Mouse (Mus musculus) naive thymus-derived CD4-positive, alpha-beta T cell, adult 2 months (primary cell): ENCODE data around the gene C1qtnf1.
A peak's percentile ranks its signal among the peaks of the same experiment; 100 is the strongest.

Experiments used
- DNase-seq: peaks from one replicate; pipeline ENCODE4 v3.0.0-alpha.2; 2011; ENCODE audit warnings: low read depth

The C1qtnf1 gene

GRCm38 (mm10) chr11:118410479-118410878 is 17.5 kb upstream of the C1qtnf1 start:
- DNase-seq, result no peak

GRCm38 (mm10) chr11:118411271-118411670 is 16.7 kb upstream of the C1qtnf1 start:
- no peak for DNase-seq

- no peak for DNase-seq
Observed at GRCm38 (mm10) chr11:118412601-118413000, 15.4 kb upstream of the C1qtnf1 start.

- DNase-seq, result no peak
Observed at GRCm38 (mm10) chr11:118413055-118413454, 14.9 kb upstream of the C1qtnf1 start.

GRCm38 (mm10) chr11:118414270-118414669 is 13.7 kb upstream of the C1qtnf1 start:
- no peak for DNase-seq

GRCm38 (mm10) chr11:118415630-118416029 is 12.4 kb upstream of the C1qtnf1 start:
- DNase-seq, result no peak

GRCm38 (mm10) chr11:118416046-118416445 is 12.0 kb upstream of the C1qtnf1 start:
- DNase-seq, result no peak

GRCm38 (mm10) chr11:118417496-118417895 is 10.5 kb upstream of the C1qtnf1 start:
- DNase-seq, result no peak

GRCm38 (mm10) chr11:118418442-118418833 is 9.6 kb upstream of the C1qtnf1 start:
- DNase-seq, result no peak

- DNase-seq, result peak; percentile 98
Observed at GRCm38 (mm10) chr11:118418834-118419504, 9.0 kb upstream of the C1qtnf1 start, which contains the start of gene Cant1. Cant1 (minus strand) TSS chr11:118419086.

- DNase-seq, result no peak
Observed at GRCm38 (mm10) chr11:118420261-118420660, 7.7 kb upstream of the C1qtnf1 start.

- peak; percentile 89 for DNase-seq
Observed at GRCm38 (mm10) chr11:118423266-118423971, 4.6 kb upstream of the C1qtnf1 start.

- no peak for DNase-seq
Observed at GRCm38 (mm10) chr11:118424621-118425335, 3.2 kb upstream of the C1qtnf1 start.

- DNase-seq, result no peak
Observed at GRCm38 (mm10) chr11:118426765-118427164, 1.2 kb upstream of the C1qtnf1 start.

GRCm38 (mm10) chr11:118427266-118427779 is 680 bp upstream of the C1qtnf1 start:
- DNase-seq, result no peak

GRCm38 (mm10) chr11:118428460-118428868 is 461 bp downstream of the C1qtnf1 start:
- peak; percentile 40 for DNase-seq

- no peak for DNase-seq
Observed at GRCm38 (mm10) chr11:118428944-118429709, 1.1 kb downstream of the C1qtnf1 start.

- DNase-seq, result no peak
Observed at GRCm38 (mm10) chr11:118430291-118430885, 2.4 kb downstream of the C1qtnf1 start.

GRCm38 (mm10) chr11:118431100-118431948 is 3.3 kb downstream of the C1qtnf1 start:
- no peak for DNase-seq

GRCm38 (mm10) chr11:118433398-118433868 is 5.4 kb downstream of the C1qtnf1 start:
- no peak for DNase-seq
